Mouse (Mus musculus) forelimb bud, embryonic 11.5 days (tissue): ENCODE results near the gene Hspg2.

Experiments used
- DNase-seq: peaks from one replicate; pipeline ENCODE4 v3.0.0-alpha.2; 2012; ENCODE audit warnings: low read depth, low spot score

The Hspg2 gene

GRCm38 (mm10) chr4:137502183-137502582, 33.6 kb downstream of the Hspg2 start:
- no peak for DNase-seq

GRCm38 (mm10) chr4:137502801-137503200, 34.2 kb downstream of the Hspg2 start:
- DNase-seq, result no peak

GRCm38 (mm10) chr4:137503509-137503971, 35.0 kb downstream of the Hspg2 start:
- no peak for DNase-seq

GRCm38 (mm10) chr4:137506629-137507028, 38.1 kb downstream of the Hspg2 start:
- no peak for DNase-seq

GRCm38 (mm10) chr4:137509528-137509927, 41.0 kb downstream of the Hspg2 start:
- DNase-seq, result no peak

GRCm38 (mm10) chr4:137510021-137510696, 41.6 kb downstream of the Hspg2 start:
- DNase-seq, result no peak

- no peak for DNase-seq
Observed at GRCm38 (mm10) chr4:137512897-137513296, 44.3 kb downstream of the Hspg2 start.

- DNase-seq, result no peak
Observed at GRCm38 (mm10) chr4:137517989-137518691, 49.6 kb downstream of the Hspg2 start.

GRCm38 (mm10) chr4:137518746-137519145, 50.2 kb downstream of the Hspg2 start:
- no peak for DNase-seq

- DNase-seq, result no peak
Observed at GRCm38 (mm10) chr4:137520346-137520745, 51.8 kb downstream of the Hspg2 start.

GRCm38 (mm10) chr4:137521966-137522365, 53.4 kb downstream of the Hspg2 start:
- DNase-seq, result no peak

GRCm38 (mm10) chr4:137525426-137525825, 56.9 kb downstream of the Hspg2 start:
- DNase-seq, result no peak

- no peak for DNase-seq
Observed at GRCm38 (mm10) chr4:137527368-137527767, 58.8 kb downstream of the Hspg2 start.

- DNase-seq, result no peak
Observed at GRCm38 (mm10) chr4:137527872-137528271, 59.3 kb downstream of the Hspg2 start.

GRCm38 (mm10) chr4:137540356-137540755, 71.8 kb downstream of the Hspg2 start:
- DNase-seq, result no peak

- DNase-seq, result no peak
Observed at GRCm38 (mm10) chr4:137542968-137543367, 74.4 kb downstream of the Hspg2 start.

GRCm38 (mm10) chr4:137545568-137545967, 77.0 kb downstream of the Hspg2 start:
- no peak for DNase-seq

- DNase-seq, result peak; percentile 47
Observed at GRCm38 (mm10) chr4:137546003-137546525, 77.5 kb downstream of the Hspg2 start.

GRCm38 (mm10) chr4:137553466-137553865, 84.9 kb downstream of the Hspg2 start:
- no peak for DNase-seq

GRCm38 (mm10) chr4:137556673-137557210, 88.2 kb downstream of the Hspg2 start:
- DNase-seq, result no peak

- no peak for DNase-seq
Observed at GRCm38 (mm10) chr4:137569873-137570272, 101.3 kb downstream of the Hspg2 start.

- DNase-seq, result no peak
Observed at GRCm38 (mm10) chr4:137574469-137574868, 105.9 kb downstream of the Hspg2 start, which contains the start of gene Ldlrad2. Gene Ldlrad2, minus strand, starts transcription at chr4:137574569.
